Mouse (Mus musculus): Measurements from ENCODE around the gene Camk2n1. TPM values are rescaled to one million over a fixed set of nuclear protein-coding genes. Genes with fewer than 3 reads are reported as not detected.
A peak's percentile ranks its signal among the peaks of the same experiment; 100 is the strongest.
"Not testable (repeated sequence)": the region's sequence is repeated elsewhere in the genome, so short reads cannot be mapped to it uniquely, and the experiment has no call there.

Gene Camk2n1
- 10 to 100 TPM in 1 of 2 experiments, 1 to 10 TPM in 1; 8.1 to 10.5 TPM for total RNA-seq (2021)
- long read RNA-seq, experiment 1, full-length matches to known transcripts = 5 of 5 reads
- long read RNA-seq, experiment 1, partial matches to known transcripts = 0 of 5 reads
- long read RNA-seq, experiment 1, other reads (novel, unspliced or antisense) = 0 of 5 reads
- long read RNA-seq, experiment 2, full-length matches to known transcripts = 5 of 6 reads
- long read RNA-seq, experiment 2, partial matches to known transcripts = 0 of 6 reads
- long read RNA-seq, experiment 2, other reads (novel, unspliced or antisense) = 1 of 6 reads

DNA sequence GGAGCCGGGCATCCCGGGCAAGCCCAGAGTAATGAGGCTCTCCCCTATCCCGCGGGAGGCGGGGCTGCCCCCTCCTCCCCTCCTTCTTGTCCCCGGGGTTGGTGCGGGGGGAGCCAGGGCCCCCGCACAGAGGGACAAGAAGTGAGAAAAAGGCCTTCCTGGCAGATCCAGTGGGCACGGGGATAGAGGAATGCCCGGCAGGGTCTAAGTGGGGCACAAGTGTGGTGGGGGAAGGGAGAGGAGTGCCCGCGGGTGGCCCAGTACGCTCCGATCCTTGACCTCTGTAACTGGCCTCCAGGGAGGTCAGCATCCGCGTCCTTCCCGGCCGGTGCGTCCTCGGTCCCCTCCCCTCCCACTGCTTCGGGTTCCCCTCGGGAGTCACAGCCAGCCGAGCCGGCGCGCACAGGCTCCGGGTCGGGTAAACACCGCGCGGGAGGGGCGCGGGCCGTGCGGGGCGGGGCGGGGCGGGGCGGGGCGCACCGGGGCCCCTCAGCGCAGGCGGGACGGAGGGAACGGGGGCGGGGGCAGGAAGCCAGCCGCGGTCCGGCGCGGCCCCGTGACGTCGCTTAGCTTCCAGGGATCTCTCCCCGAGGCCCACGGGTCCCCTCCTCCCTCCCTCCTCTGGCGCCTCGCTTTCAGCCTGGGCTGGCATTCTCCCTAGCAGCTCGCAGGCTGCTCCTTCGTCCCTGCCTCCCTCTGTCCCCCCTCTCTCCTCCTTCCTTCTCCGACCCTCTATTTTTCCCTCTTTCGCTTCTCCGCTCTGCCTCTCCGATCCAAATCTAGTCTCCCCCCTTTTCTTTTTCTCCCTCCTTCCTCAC, at the start of gene Camk2n1:
Gene Camk2n1 (plus strand): TSS at position 562 of the 818 bp plus-strand sequence.
- peak in 1 of 2 experiments; percentile 71 for DNase-seq (ENCODE audit: low spot score in 2 of 2)

DNA sequence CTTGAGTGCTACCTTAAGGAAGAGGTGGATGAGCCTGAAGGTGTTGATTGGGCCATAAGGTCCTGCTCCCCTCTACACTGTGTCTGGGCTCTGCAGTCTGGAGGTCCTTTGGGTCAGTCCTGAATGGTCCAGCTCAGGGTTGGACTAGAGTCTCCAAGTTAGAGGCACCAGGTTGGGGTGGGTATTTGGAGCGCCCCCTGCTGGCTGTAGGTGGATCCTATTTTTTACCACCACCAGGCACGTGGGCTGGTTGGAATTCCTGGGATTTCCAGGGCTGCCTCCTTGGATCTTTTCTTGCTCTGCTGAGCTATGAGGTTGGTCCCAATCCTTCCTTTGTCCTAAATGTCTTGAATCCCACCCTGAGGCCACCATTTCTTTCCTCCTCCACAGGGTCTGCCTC, 49.3 kb upstream of the Camk2n1 start:
- no peak for DNase-seq (ENCODE audit: low spot score in 2 of 2)

DNA sequence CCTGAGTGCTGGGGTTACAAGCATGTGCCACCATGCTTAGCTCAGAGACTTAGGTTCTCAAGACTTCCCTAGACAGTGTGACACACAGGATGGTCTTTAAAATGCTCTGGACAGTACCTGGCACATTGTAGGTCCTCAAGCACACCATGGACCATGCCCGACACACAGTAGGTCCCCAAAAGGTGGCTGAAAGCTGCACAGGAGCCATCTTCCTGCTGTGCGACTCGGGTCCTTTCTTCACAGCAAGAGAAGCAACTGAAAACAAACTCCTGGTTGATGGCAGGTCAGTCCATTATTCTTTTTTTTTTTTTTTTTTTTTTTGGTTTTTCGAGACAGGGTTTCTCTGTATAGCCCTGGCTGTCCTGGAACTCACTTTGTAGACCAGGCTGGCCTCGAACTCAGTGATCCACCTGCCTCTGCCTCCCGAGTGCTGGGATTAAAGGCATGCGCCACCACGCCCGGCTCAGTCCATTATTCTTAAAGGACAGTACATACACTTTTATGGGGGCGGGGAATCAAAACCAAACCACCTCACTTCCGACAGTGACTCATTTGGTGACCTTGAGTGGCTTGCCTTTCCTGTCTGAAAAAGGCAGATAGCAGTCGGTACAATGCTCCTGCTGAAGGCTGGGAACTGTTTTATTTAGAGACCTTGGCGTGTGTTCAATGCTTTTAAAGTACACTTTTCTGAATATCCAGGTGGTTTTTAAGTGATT, 46.5 kb upstream of the Camk2n1 start:
- no peak for DNase-seq (ENCODE audit: low spot score in 2 of 2)

DNA sequence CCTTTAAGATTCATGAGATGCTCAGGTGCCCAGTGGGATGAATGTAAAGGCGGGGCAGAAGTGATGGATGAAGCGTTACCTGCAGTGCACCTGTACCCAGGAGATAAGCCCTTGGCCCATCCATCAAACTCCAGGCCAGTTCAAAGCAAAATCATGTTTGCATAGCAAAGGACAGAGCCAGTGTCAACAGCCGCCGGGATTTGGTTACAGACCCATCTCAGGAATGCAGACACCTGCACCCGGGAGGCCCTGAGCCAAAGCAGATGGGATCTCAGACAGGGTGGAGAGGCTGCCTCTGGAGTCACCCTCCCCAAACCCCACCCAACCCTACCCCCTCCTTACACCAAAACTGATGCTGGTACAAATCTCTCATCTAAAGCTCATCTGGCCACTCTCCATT, 43.1 kb upstream of the Camk2n1 start:
- no peak for DNase-seq (ENCODE audit: low spot score in 2 of 2)

DNA sequence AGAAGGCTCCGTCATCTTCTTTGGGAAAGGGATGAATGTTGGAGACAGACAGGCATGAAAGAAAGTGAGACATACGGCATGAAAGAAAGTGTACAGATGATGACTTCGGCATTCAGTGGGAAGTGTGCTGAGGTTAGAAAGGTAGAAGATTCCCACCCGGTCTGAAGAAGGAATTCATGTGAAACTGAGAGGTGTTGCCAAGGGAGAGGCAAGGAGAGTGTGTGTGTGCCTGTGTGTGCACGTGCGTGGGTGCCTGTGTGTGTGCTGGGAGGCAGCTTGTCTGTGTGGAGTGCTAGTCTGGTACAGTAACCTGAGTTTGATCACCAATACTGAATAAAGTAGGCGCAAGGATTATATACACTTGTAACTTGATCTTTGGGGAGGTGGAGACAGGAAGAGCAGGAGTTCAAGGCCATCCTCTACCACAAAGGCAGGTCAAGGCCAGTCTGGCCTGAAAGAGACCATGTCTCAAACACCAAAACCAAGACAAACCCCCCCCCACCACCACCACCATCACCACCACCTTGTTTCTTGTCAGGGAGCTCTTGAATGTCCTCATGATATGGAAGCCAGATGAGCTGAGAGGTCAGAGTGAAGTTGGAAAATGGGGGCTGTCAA, 42.5 kb upstream of the Camk2n1 start:
- DNase-seq (ENCODE audit: low spot score in 2 of 2) = no peak

DNA sequence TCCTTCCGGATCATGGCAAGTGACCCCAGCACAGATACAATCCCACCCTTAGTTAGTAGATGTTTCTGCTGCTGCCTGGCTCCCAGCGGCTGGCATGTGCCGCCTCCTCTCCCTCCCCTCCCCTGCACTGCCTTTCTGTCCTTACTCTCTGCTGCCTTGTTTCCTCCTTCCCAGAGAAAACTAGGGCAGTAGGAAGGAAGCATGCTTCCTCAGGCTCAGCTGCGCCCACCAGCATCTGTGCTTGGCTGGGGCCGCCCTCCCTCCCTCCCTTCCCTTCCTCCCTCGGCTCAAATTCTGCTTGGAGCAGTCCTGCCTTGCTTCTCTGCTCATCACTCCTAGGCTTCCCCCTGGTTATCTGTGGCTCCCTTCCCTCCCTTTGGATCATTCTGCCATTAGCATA, 39.4 kb upstream of the Camk2n1 start:
- DNase-seq (ENCODE audit: low spot score in 2 of 2) = no peak

DNA sequence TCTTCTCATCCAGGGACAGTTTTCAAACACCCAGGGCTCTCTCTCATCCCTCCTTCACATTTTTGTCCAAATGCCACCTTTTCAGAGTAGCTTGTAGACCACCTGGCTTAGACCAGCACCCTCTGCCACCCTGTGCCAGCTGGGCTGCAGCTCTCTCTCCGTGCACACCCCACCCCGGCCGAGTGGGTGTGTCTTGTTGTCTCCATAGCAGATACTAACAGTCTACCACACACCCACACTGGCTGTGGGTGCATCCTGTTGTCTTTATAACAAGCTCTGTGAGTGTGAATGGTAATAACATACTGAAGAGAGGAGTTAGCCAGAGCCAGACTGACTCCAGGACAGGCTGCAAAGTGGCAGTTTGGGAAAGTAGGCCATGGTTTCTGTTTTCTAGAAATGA, 38.1 kb upstream of the Camk2n1 start:
- DNase-seq (ENCODE audit: low spot score in 2 of 2) = no peak

DNA sequence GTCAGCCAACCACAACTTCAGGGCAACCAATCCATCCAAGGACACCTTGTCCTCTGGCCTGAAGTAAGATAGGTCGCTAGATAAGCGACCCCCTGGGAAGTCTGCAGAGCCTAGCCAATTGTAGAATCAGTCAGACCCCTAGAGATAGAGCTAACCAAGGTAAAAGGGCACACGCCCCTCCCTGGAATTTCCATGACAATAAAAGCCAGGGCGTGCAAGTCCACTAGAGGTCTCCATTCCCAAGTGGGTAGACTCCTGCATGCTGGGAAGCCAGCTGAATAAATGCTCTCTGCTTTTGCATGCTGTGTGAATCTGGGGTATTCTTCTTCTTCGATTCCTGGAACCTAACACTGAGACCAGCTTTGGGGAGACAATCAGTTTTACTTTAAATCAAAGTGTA, 37.7 kb upstream of the Camk2n1 start:
- DNase-seq (ENCODE audit: low spot score in 2 of 2) = no peak

DNA sequence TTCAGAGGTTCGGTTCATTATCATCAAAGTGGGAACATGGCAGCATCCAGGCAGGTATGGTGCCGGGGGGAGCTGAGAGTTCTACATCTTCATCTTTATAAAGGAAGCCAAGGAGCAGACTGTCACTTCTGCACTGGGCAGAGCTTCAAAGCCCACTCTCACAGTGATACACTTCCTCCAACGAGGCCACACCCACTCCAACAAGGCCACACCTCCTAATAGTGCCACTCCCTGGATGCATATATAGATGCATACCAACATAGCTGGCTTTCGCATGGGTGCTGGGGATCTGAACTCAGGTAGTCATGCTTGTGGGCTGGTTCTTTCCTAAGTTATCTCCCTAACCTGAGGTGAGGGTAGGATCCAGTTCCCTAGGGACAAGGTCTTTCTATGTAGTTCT, 36.2 kb upstream of the Camk2n1 start:
- DNase-seq (ENCODE audit: low spot score in 2 of 2) = no peak

DNA sequence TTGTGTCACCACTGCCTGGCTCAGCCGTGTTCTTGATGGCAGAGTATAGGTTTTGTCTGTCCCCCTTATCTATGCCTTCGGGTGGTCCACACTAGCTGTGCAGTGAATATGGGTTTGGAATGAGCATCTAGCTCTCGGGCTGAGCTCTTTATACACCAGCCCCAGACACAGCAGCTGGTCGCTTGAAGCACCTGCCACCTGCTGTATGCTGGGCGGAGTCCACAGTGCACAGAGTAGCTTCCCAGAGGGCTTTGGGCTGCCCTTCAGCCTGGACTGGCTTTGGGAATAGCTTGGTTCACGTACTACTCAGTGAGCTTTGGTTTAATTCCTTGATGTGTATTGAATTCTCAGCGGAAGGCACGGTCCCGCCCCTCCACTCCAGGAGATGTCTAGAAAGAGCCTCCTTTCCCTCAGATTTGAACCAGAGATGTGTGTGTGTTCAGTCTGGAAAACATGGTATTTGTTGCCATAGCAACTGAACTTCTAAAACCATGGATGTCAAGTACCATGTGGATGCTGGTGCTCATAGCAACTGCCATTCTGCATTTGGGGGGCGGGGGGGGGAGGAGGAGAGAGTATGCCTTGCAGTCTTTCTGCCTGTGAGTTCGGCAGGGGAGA, 35.7 kb upstream of the Camk2n1 start:
- DNase-seq (ENCODE audit: low spot score in 2 of 2) = no peak

DNA sequence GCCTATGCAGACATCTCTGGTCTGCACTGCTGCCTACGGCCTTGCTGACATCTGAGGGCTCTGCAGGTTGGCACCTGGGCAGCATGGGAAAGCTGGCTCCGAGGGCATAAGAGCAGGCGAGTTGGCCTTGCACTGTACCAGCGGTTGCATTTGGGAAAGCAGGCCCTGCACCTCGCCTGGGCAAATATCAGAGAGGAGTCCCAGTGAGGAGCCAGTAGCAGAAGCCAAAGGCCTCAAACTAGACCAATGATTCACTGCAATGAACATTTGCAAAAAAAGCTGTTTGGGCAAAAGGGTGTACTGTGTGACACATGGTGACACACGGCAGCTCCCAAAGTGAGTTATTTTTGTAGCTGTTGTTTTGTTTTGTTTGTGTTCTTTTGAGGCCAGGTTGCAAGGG, 29.1 kb upstream of the Camk2n1 start:
- no peak for DNase-seq (ENCODE audit: low spot score in 2 of 2)

DNA sequence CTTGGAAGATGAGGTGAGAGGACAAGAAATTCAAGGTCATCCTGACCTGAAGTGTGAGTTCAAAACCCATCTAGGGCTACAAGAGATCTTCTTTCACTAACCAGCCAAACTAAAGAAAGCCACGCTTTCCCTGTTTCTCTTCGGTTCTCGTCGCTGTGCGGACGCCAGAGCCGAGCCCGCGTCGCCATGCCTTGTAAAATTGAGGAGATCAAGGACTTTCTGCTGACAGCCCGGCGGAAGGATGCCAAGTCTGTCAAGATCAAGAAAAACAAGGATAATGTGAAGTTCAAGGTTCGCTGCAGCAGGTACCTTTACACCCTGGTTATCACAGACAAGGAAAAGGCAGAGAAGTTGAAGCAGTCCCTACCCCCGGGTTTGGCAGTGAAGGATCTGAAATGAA, 28.5 kb upstream of the Camk2n1 start:
- not testable (repeated sequence) for DNase-seq (ENCODE audit: low spot score in 2 of 2)

DNA sequence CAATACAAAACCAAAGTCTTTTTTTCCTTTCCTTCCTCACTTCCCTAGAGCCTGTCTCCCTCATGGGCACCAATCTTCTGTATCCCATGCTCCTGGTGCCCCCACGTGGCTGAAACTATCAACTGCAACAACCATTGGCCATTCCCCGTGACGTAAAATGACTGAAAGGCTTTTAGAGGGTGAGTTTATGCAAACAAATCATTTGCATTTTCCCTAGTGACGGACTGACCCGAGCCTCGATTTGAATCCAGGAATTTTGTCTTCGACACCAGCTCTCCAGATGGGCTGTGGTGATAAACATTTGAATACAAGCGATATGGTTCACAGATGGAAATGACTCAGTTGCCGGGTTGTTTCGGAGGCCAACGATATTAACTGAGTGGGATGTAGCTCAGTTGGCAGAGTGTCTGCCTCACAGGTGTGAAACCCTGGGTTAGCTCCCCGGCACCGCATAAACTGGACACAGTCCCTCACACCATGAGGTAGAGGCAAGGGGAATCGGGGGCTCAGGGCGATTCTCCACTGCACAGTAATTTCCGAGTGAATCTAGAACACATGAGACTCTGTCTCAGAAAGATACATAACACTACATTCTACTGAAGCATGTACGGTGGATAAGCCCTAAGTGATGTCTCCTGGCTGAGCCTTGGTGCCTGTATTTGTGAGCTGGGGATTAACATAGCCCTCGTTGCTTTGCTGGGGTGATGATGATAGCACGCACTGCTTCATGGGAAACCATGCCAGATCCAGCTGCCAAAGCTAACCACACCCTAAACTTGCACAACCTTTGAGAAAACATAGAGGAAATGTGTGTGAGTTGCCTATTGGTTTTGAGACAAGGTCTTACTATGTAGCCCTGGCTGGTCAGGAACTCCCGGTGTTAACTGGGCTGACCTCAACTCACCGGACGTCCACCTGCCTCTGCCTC, 27.1 kb upstream of the Camk2n1 start:
- peak; percentile 57 to 80 for DNase-seq (ENCODE audit: low spot score in 2 of 2)

DNA sequence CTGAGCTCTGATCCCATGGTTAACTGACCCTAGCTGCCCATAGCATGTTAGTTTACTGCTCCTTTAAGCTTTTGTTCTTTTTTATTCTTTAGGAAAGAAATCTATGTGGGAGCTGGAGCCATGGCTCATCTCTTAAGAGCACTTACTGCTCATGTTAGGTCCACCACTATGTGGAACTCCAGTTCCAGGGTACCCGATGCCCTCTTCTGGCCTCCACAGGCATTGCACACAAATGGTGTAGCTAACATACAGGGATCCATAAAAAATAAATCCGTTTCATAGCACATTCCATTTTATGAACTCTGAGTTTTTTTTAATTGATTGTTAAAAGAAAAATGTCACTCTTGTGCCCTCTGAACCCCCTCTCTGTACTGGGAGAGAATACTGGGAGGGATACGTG, 24.3 kb upstream of the Camk2n1 start:
- DNase-seq (ENCODE audit: low spot score in 2 of 2) = peak in 1 of 2 experiments; percentile 42

DNA sequence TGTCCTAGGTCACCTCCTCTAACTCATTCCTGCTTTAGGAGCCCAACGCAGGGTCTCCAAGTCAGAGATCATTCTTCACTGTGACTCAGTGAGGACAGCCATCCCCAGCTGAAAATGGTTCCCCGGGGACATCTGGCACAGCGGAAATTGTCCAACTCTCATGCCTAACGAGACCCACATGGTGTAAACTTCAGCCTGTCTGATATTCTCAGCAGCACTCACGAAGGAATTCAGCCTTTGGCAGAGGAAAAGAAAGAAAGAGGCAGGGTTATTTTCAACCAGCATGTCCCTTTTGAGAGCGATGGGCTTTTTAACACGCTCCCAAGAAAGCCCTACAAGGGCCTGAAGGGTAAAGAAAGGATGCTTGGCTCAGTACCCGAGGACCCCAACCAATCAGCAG, 22.8 kb upstream of the Camk2n1 start:
- DNase-seq (ENCODE audit: low spot score in 2 of 2) = no peak

DNA sequence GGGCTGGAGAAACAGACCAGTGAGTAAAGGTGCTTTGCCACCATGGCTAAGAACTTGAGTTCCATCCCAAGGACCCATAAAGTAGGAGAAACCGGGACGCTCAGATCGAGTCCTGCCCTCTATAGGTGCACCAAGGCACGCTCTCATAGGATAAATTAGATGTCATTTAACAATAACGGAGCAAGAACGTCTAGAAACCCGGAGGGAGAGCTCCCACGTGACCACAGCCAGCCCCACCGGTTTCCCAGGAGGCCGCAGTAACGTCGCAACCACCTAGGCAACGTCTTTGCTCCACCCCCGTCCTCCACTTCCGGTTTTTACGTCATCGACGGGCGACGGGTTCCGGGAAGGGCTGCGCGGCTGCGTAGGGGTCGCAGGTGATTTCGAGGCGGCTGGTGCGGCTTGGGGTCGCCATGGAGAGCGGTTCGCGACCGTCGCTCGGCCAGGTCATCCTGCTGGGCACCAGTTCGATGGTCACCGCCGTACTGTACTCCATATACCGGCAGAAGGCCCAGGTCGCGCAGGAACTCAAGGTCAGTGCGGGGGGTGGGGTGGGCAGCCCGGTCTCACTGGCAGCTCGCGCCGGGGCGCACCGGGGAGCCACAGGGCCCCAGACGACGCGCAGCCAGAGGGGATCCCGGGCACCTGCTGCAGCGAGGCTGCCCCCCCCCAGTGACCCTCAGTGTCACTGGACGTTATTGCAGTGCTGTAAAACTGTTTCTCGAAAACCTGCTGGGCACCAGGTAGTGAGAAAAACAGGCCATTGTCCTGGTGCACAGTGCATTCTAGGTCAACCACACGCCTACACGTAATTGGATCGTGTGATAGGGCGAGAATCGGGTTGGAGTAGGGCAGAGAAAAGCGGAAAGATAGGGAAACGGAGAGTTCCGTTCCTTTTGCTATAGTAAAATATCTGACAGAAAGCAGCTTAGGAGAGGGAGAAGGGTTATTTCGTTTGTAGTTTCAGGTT, 19.5 kb upstream of the Camk2n1 start, which contains the start of gene Mul1:
Gene Mul1 (plus strand): TSS at position 325 of the 970 bp plus-strand sequence.
- DNase-seq (ENCODE audit: low spot score in 2 of 2) = peak; percentile 89 to 95

DNA sequence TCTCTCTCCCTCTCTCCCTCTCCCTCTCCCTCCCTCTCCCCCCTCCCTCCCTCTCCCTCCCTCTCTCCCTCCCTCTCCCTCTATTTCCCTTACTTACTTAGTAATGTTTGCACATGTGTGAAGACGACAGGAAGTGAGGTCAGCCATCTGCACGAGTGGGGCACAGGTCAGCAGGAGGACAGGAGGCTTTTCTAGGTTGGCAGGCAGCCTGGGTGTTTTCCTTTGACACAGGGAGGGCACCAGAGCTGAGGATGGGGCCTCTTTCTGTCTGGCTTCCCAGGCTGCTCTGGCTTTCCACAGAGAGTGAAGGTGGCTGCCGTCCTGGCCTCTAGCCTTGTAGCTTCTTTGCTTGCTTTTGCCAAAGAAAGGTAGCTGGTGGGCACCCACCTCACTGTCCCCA, 14.1 kb upstream of the Camk2n1 start:
- DNase-seq (ENCODE audit: low spot score in 2 of 2) = no peak

DNA sequence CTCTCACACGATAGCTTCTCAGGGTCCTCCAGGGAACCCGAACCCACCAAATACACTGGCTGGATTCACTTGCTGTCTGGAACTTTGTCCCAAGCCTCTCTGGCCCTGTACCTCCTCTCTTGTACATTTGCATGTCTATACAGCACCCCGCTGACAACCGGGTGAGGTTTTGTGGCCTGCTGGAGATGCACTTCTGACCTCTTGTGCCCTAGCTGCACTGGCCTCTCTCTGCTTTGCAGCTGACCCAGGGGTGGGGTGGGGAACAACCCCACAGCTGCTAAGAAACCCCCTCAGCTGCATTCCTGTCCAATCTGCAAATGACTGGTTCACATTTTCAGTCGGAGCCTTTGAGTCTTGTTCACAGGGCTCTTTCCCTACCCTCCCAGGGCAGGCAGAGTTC, 9.2 kb upstream of the Camk2n1 start:
- no peak for DNase-seq (ENCODE audit: low spot score in 2 of 2)

DNA sequence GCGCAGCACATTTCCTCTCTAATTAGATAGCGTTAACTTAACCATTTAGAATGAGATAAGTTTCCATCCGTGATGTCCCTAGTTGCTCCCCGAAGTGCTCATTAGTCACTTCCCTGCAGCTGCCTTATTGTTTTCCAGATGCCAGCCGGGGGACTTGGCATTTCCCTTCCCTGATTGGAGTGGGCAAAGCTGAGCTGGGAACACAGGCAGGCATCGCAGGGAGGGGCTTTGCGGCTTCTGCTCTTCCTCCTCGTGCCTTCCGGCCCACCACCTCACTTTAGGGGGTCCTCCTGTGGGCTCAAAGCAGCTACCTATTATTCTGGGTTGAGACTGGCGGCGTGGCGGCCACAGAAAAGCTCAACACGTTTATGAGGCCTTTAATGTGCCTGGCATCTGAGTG, 7.1 kb upstream of the Camk2n1 start:
- DNase-seq (ENCODE audit: low spot score in 2 of 2) = no peak

Data from gastrocnemius, postnatal 4 days (tissue).